Mouse (Mus musculus): ENCODE measurements around the gene Tmem229b.
"Not testable (repeated sequence)": the region's sequence is repeated elsewhere in the genome, so short reads cannot be mapped to it uniquely, and the experiment has no call there.

The Tmem229b gene

DNA sequence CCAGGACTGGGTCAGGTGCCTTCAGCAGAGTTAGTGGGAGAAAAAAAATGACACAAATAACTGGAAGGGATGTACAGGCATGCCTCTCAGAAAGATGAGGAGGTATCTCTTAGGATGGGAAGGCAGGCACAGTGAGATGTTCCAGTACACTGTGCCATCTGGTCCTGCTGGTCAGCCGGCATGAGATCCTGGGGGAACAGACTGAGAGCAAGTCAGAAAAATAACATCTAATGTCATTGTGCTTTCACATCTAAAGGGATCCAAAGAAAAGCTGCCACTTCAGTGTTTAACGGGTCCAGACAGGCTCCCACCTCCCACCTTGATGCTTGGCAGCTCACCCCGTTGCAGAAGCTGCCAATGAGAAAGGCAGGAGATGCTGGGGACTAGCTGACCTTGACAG, 54.9 kb downstream of the Tmem229b start:
- no peak for DNase-seq (ENCODE audit: low spot score in 2 of 2)

DNA sequence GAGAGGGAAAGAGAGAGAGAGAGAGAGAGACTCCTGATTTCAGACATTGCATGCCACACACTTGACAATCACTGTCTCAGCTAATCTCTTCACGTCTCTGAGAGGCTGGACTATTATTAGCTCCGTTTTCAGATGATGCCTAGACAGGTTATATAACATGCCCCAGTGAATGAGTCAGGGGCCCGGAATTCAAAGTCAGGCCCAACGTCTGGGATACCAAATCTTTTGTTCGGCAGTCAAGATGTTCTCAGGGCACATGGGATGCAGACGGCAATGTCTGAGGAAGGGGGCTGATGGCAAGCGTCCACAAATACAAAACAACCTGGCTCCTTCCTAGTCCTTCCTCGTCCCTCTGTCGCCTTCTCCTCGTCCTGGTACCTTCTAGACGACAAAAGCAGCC, 55.4 kb downstream of the Tmem229b start:
- DNase-seq (ENCODE audit: low spot score in 2 of 2): no peak

- no peak for DNase-seq (ENCODE audit: low spot score in 2 of 2)
Observed at GRCm38 (mm10) chr12:78947661-78948060, 59.8 kb downstream of the Tmem229b start.

DNA sequence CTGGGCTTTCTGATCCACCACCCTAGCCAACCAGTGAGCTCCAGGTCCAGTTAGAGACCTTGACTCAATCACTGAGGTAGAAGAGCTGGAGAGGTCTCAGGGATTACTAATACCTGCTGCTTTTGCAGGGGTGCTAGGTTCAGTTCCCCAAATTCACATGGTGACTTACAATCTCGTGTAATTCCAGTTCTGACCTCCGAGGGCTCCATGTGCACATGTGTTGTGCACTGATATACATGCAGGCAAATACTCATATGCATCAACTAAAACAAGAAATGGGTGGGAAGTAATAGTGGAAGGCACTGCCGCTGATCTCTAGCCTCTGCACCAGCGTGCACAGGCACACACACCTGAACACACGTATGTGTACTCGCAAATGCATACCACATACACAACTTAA, 60.3 kb downstream of the Tmem229b start:
- DNase-seq (ENCODE audit: low spot score in 2 of 2): no peak

- DNase-seq (ENCODE audit: low spot score in 2 of 2): no peak
Observed at GRCm38 (mm10) chr12:78942931-78943330, 64.5 kb downstream of the Tmem229b start.

- no peak for DNase-seq (ENCODE audit: low spot score in 2 of 2)
Observed at GRCm38 (mm10) chr12:78940081-78940480, 67.3 kb downstream of the Tmem229b start.

GRCm38 (mm10) chr12:78939393-78940037, 67.9 kb downstream of the Tmem229b start:
- no peak for DNase-seq (ENCODE audit: low spot score in 2 of 2)

DNA sequence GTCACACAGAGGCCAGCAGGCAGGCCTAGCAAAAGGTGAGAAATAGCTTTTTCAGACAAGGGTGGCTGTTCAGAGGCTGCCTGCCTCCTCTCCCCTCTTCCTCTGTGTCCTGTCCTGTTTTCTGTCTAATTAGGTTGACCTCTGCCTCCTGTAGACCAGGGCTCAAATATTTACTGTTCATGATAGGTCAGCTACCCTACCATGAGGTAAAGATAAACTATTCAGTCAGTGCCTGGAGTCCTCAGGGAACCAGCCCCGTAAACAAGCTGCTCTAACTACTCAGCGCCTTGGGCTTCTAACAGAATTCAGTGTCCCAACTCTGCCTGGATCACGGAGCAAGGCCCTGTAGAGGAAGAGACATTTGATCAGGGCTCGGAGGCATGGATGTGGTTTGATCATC, 70.9 kb downstream of the Tmem229b start:
- DNase-seq (ENCODE audit: low spot score in 2 of 2): no peak

GRCm38 (mm10) chr12:78929900-78930299, 77.5 kb downstream of the Tmem229b start:
- DNase-seq (ENCODE audit: low spot score in 2 of 2): no peak

- no peak for DNase-seq (ENCODE audit: low spot score in 2 of 2)
Observed at GRCm38 (mm10) chr12:78927287-78927686, 80.1 kb downstream of the Tmem229b start.

GRCm38 (mm10) chr12:78923539-78924189, 83.8 kb downstream of the Tmem229b start:
- no peak for DNase-seq (ENCODE audit: low spot score in 2 of 2)

- DNase-seq (ENCODE audit: low spot score in 2 of 2): not testable (repeated sequence)
Observed at GRCm38 (mm10) chr12:78922977-78923376, 84.5 kb downstream of the Tmem229b start.

DNA sequence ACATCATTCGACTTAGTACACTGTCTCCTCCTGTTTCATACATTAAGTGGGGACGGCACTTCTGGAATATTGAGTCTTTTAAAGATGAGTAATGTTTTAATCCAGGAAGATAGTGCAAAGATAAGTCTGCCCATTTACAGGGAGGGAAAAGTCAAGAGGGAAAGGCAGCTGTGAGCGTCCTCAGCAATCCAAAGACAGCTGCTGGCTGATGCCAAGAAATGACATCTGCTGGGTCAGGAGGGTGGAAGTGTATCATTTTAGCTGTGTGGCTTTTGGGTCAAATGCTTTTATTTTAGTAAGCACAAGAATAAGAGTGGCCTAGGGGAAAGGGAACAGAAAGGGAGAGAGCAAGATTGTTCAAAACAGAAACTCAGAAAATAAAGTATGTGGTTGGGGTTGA, 85.4 kb downstream of the Tmem229b start:
- DNase-seq (ENCODE audit: low spot score in 2 of 2): no peak

- DNase-seq (ENCODE audit: low spot score in 2 of 2): no peak
Observed at GRCm38 (mm10) chr12:78921421-78921820, 86.0 kb downstream of the Tmem229b start.

- DNase-seq (ENCODE audit: low spot score in 2 of 2): peak; percentile 42 to 54
Observed at GRCm38 (mm10) chr12:78919079-78919712, 88.2 kb downstream of the Tmem229b start.

GRCm38 (mm10) chr12:78918227-78919078, 89.0 kb downstream of the Tmem229b start:
- peak; percentile 79 to 80 for DNase-seq (ENCODE audit: low spot score in 2 of 2)

- DNase-seq (ENCODE audit: low spot score in 2 of 2): no peak
Observed at GRCm38 (mm10) chr12:78916278-78916677, 91.1 kb downstream of the Tmem229b start.

- no peak for DNase-seq (ENCODE audit: low spot score in 2 of 2)
Observed at GRCm38 (mm10) chr12:78915561-78915960, 91.9 kb downstream of the Tmem229b start.

DNA sequence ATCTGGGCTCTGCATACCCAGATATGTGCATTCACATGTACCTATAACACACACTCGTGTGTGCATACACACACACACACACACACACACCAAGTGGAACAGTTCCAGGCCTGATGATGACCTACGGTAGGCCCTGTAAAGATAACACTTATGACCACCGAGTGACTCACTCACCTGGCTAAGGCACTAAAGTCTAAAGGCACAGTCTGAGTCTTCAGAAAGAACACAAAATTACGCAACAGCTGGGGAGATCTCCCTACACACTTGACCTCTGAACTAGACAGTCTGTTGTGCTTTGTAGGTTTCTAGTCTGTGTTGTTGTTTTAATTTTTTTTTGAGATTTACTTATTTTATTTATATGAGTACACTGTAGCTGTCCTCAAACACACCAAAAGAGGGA, 93.0 kb downstream of the Tmem229b start:
- peak in 1 of 2 experiments; percentile 16 for DNase-seq (ENCODE audit: low spot score in 2 of 2)

Measured in urinary bladder, postnatal 36 days (tissue).